Mouse (Mus musculus) lung, postnatal 14 days (tissue): ENCODE measurements around the gene Tfap2e.

ENCODE experiments used
- DNase-seq: peaks from one replicate; pipeline ENCODE4 v3.0.0; 2021

The Tfap2e gene

DNA sequence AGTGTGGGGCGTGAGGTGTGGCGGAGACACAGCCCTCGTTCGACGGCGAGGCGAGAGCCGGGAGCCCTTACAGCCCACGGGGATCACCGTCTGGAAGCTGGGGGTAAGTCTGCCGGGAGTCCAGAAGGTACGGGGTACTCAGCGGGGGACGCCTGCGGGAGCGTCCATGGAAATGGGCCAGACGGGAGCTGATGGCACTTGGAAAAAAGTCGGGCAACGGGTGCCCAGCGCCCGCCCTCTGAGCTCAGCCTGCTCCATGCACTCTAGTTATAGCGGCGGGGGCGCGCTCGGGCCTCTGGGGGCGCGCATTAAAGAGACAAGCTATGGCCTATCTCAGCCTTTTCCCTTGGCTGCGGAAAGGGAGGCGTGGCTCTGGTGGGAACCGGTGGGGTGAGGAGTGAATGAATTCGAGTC is at the start of gene Tfap2e:
Tfap2e (minus strand) TSS at position 240 of the 414 bp plus-strand sequence.
- peak; percentile 32 for DNase-seq

DNA sequence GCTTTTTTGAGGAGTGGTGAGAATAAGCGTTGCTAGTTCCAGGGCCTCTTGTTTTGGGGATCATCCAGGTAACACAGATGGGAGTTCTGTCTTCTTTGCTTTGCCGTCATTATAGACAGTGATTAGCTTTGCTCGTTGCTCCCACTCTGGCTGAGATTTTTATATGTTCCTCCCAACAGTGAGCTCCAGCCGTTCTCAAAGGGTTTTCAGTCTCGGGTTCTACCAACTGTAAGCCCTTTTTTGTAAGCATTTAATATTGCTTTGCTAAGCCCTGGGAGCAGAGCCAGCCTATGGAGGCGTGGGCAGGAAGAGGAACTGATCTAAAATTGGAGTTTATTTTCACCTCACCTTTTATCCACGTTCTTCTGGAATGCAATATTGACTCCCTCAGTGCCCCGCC is 47.0 kb upstream of the Tfap2e start:
- DNase-seq = no peak

DNA sequence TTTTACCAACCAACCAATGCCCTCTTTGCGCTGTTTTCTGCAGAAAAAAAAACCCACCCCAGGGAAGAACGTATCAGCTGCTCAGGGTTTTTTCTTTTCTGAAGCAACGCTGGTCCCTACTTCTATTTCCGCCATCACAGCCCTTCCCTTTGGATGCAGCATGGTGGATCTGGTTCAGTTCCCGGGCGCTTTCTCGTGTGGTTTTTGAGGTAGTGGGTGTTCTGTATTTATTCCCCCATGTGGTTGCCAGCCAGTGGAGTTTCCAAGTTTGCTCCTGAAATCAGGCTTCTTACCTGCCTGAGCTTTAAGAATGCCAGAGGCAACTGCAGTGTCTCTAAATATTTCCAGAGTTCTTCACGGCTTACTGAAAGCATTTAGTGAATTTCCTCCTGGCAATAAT is 46.5 kb upstream of the Tfap2e start:
- DNase-seq = no peak

DNA sequence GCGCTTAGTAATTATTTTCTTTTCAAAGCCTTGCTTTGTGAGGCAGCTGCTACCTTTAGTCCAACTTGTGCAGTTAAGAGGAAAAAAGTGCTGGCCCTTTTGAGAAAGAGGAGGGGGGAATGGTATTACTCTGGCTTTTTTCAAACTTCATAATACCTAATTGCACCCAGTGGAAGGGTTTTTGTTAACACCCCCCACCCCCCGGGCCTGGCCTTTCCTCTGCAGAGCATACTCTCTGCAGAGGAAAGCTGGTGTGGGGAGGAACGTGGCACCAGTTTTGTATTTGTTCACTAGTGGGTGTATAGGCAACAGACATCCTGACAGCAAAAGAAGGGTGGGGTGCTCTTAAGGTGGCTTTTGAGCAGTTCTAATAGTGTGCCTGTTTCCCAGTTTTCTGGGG is 45.8 kb upstream of the Tfap2e start:
- no peak for DNase-seq

DNA sequence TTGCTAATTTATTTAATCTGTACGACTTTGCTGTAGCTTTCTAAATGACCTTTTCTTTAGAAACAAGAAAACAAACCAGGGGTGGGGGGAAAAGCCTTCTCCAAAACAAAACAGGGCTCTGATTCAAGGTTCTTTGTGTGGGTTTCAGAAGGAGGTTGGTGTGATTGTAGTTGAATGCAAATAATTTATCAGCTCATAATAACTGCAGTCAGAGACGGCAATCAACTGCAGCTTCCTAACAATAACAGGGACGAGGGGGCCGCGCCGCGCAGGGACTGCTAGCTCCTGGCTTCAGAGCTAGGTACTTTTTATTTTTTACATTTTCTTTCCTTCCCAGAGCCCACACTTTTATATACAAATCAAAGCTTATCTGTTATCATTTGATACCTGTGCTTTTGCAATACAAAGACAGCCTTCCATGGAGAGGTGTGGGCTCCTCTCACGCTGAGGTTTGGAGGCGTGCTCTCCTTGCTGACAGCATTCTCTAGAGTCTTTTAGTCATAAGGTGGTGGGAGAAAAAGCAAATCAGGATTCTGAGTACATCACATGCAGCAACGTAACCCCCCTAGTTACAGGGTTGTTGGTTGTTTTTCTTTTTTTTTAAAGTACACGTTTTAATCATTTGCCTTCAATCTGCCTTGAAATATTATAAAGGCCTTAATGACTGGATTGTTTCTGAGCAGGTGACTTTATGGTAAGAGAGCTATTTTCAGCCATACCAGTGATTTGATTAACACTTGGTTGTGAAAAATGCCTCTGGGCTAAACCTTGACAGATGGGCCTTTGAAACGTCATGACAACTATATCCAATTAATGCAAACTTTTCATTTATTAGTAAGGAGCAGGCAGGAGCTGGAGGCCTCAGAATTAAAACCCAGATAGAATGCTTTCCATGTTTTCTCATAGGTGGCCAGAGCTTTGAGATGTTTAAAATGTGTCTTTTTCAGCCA is 44.1 kb upstream of the Tfap2e start:
- no peak for DNase-seq

DNA sequence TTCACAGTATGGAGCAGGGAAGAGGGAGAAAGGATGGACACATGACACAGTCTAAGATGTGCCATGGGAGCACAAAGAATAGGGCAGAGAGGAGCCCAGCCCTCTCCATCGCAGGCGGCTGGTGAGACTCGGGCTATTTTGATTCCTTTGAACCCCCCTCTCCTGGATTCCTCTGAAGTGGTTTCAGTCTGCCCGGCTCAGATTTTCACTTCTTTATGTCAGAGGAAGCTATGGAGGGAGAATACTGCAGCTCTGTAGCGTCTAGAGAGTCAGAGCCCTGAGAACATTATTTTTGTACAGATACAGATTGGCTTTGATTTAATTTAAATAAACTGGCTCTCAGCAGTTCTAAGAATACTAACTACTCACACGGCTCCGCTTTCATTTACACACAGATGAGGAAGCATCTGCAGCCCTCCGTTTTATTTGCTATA is 43.1 kb upstream of the Tfap2e start:
- no peak for DNase-seq

DNA sequence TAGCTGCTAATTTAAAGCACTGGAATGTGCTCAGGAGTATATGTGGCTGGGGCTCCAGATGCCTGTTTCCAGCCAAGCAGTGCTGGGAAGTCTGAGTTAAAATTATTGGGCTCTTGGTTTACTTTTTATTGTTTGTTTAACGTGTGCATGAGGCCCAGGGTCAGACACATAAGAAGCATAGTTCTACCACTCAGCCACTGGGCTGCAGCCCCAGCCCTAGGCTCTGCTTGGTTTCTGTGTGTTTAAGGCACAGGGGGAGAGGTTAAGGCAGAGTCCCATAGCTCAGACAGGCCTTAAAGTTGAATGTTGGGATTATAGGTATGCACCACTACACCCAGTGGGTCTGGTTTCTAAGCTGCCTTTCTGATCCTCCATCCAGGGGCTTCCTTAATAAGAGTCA is 39.1 kb upstream of the Tfap2e start:
- DNase-seq = no peak

DNA sequence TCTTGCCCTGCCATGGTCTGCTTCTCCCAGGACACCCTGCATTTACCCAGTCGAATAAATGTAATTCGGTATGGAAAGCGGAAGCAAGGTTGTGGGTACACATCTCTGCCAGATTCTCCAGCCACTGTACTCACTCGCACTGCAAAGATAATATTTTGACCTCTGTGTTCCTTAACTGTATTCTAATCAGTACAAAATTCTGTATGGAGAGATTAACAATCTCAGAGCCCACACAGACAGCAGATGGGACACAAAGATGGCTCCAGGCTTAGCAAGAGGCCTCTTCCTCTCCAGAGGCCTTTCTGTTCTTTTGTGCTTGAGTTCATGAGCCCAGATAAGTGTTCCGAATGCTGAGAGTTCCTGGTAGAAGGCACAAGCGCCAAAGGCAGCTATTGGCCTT is 37.8 kb upstream of the Tfap2e start:
- DNase-seq = no peak

DNA sequence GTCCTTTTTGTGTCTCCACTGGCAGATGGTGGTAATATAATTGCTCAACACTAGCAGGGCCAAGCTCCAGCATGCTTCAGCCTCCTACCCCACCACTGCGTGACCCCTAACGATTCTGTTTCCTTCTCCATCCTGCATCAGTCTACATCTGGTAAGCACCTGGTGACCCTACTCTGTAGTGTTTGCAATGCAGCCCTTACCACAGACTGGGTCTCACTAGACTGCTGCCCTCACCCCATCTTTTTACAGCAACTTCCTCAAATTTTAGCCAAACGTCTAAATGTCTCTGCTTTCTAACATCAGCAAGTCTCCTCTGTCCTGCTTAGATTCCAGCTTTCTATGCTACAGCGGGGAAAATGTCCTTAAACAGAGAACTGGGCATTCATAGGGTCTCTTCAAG is 34.8 kb upstream of the Tfap2e start:
- no peak for DNase-seq

DNA sequence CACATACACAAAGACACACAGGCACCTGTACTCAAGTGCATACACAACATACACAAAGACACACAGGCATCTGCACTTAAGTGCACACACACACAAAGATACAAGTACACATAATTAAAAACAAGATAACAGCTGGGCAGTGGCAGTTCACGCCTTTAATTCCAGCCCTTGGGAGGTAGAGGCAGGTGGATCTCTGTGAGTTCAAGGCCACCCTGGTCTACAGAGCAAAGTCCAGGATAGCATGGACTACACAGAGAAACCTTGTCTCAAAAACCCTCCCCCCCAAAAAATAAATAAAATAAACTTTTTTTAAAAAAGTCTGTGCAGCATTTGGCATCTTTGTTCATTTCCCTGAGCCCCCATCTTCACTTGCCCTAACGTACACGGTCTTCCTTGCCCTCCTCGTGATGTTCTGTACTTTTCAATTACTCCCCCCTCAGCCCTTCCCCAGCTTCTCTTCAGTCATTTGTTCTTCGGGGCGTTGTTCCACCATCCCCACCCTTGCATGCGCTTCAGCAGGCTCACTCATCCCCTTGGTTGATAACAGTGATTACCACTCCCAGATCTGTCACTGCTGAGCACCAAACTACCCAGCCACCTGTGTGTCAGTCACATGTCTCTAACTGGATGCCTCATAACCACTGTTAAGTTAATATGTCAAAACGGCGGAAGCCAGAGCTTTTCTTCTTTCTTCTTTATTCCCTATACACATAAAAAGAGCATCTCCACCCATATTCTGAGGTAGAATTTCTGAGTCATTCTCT is 33.9 kb upstream of the Tfap2e start:
- no peak for DNase-seq

DNA sequence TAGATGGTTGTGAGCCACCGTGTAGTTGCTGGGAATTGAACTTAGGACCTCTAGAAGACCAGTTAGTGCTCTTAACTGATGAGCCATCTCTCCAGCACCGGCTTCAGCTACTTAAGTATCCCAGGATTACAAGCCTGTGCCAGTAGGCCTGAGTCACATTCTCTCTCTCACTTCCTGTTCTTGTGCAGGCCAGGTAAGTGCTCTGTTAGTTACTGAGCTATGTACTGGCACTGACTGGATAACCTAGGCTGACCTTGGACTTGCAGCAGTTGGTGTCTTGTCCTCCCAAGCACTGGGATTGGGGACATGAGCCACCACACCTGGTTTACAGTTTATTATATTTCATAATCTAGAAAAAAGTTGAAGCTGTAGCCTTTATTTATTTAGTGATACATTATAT is 27.4 kb upstream of the Tfap2e start:
- no peak for DNase-seq

DNA sequence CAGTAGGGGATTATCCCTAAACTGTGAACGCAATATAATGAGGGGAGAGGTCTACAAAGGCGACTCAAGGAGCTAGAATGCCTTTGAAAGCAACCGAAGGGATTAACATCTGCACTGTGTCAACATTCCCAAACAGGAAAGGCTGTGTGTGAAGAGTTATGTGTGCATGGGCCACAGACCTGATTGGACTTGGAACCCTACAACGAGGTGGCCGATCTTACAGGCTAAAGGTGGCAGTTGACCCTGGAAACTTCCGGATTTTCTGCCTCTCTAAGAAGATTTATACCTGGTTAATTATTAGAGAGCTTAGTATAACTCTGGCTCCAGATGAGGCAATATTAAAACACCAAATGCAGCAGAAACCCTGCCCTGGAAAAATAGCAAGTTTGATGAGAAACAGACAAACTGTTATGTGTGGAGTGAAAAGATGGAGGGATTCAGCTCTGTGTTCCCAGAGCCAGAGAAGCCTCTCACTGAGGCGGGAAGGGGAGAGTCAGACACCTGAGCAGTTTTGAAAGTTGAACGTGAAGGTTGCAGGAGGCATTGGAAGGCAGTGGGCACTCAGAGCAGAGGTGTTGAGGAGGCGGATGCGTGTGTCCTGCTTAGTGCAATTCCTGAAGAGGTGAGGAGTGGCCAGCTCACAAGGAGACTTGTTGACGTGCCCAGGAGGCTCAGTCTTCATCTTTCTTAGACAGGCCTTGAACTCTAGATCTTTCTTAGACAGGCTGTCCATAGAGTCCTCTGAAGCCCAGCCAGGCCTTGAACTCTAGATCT is 26.7 kb upstream of the Tfap2e start:
- no peak for DNase-seq

DNA sequence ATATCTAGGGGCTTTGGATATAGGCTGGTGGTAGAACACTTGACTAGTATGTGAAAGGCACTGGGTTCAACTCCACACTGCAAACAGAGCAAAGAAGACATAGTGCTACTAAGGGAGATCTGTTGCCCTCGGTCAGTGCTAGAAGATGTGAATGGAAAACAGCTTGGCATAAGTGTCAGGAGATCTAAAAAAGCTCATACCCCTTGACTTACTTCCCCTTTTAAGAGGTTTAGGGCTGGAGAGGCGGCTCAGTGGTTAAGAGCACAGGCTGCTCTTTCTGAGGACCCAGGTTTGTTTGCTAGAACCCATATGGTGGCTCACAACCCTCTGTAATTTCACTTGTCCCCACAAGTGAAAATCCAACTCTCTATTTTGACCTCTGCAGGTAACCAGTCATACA is 23.4 kb upstream of the Tfap2e start:
- no peak for DNase-seq

DNA sequence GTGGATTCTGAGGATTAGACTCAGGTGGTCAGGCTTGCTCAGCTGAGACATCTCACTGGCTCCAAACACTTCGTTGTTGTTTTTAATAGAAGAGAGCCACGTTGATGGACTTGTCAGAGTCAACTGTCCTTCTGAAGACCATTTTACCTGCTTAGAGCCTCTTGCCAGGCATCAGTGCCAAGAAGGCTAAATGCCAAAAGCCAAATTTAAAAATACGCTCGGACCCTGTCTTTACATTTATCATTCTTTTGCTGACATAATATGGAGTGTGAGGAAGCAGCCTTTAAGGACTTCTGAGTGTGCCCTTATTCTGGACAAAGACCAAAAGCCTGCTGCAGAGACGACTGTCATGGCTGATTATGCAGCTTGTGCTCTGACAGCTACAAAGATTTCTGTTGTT is 22.3 kb upstream of the Tfap2e start:
- no peak for DNase-seq

DNA sequence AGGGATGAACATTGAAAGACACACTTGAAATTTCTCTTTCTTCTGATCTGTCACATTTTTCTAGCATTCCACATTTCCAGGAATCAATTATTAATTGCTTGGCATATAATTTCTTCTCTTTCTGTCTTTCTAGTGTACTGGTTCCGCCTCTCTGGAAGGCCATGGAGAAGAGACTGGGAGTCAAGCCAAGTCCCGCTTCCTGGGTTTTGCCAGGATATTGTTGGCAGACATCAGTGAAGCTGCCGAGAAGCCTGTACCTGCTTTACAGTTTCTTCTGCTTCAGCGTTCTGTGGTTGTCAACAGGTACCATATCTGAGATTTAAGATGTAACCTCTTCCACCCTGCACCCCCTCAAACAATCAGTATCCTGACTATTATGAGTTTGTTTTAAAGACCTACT is 20.7 kb upstream of the Tfap2e start:
- peak; percentile 56 for DNase-seq

DNA sequence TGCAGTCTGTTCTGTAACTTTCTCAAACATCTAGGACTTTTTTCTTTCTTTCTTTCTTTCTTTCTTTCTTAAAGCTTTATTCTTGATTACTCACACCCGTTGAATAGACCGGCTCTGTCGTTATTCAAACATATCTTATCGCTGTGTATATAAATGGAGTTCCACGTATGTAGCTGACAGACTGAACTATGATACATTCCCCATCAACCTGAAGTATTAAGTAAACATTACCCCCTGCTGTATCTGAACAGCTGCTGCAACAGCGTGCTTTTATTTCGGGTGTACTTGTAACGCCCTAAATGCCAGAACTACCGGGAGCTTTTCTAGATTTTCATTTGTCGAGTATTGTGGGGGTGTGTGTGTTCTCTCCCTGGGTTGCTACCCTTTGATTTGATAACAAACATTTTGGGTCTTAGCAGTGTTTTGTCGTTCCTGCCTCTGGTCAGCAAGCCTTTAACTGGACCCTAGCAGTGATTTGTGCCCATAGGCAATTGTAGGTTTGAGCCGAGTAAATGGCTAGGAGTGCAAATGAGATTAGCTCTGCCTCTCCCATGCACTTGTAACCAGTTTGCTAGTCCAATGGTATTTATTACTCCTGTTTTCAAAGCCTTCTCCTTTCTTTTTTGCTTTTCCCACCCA is 18.8 kb upstream of the Tfap2e start:
- DNase-seq = no peak

DNA sequence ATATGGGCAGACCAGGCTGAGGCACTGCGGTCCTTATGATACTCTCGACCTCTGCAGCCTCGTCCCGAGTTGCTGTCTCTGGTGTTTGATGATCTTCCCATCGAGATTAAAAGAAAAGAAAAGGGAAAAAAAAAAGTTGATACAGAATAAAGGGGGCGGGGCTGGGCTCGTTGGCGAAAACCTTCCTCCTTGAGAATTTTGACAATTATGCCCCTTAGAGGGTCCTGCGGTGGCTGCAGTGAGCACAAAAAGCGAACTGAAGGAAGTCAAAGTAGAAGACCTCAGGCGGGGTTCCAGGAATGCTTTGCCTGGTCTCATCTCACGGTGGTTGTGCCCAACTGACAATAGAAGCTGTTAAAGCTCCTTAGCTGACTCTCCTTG is 18.2 kb upstream of the Tfap2e start:
- no peak for DNase-seq

DNA sequence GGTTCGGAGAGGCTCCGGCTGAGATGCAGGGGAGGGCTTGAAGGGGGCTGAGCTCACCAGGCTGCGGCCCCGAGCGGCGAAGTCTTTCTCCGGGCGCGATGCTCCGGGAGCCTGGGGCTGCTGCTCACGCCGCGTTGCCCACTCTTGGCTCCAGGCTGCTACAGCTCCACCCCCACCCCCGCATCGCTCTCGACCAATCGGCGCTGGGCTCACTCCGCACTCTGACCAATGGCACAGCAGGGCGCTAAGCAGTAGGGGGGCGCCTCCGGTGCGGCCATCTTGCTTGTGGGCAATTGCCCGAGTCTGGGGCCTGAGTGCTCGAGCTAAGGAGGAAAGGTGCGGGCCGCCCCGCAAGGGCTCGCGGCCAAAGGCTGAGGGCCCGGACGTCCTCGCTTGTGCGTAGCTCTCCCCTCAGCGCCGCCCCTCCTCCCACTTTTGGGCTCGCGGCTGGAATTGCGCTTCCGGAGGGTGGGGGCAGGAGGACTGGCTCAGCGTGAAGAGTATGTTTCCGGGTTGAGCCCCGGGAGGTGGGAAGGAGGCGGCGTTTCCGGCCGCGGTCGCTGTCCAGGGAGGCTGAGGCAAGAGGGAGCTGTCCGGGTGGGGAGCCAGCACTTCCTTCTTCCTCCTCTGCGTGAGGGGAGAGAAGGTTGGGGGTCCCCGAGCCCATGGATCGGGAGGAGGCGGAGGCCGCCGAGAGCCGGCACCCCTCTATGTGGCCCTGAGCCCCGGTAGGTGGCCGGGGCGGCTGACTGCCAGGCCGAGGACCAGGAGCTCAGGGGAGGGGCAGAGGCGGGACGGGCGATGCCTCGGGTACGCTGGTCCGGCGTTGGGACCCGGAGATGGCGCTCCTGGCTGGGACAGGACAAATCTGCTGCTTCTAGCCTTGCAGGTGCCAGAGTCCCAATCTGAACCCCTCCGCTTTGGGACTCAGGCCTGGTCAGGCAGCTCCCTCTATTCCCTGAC is 17.5 kb upstream of the Tfap2e start, which contains the start of the genes Ncdn and AU040320:
Ncdn (minus strand) TSS at position 171 of the 963 bp plus-strand sequence.
AU040320 (plus strand) TSS at position 277 of the 963 bp plus-strand sequence.
- DNase-seq = peak; percentile 96

DNA sequence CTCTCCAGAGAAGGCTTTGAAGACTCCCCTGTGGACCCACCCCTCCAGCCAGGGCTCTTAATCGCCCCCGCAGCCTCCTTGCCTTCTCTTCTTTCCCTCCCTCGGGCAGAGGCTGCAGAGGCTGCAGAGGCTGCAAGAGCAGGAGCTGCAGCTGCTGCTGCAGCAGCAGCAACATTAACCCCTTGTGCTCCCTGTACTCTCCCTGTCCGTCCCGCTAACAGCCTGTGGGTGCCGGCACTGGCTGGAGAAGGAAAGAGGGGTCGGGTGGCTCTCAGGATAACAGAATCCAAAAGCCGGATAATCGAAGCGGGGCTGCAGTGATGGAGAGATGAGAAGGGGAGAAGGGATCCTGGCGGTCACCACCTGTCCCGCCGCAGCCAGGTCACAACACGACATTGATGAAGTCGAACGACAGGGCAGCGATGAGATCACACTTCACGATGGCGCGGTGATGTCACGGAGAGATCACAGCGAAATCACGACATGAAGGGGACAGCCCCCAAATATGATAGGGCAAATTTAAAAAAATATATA is 16.6 kb upstream of the Tfap2e start:
- peak; percentile 20 for DNase-seq

DNA sequence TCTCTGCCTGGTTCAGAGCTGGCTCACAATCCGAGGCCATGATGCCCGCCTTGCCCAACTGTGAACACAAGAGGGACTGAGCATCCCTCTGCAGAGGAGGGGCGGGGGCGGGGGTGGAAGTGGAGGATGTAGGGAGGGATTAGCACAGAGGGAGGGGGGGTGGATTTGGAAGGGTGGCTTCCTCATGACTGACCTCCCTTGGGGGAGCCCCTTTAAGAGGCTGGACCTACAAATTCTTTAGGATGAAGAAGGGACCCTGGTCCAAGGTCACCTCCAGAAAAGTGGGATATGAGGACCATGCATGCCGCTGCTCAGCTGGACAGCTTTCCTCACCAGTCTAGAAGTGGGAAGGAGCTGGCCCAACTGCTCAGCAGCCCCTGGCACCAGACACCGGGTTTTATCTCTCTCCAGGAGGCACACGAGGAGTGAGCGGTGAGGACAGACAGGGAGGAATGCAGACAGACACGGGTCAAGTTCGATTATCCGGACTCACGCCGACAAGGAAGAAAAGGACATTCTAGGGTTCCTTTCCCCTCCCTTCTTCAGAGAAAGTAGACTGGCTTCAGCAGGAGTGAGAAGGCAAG is 16.1 kb upstream of the Tfap2e start:
- DNase-seq = no peak

DNA sequence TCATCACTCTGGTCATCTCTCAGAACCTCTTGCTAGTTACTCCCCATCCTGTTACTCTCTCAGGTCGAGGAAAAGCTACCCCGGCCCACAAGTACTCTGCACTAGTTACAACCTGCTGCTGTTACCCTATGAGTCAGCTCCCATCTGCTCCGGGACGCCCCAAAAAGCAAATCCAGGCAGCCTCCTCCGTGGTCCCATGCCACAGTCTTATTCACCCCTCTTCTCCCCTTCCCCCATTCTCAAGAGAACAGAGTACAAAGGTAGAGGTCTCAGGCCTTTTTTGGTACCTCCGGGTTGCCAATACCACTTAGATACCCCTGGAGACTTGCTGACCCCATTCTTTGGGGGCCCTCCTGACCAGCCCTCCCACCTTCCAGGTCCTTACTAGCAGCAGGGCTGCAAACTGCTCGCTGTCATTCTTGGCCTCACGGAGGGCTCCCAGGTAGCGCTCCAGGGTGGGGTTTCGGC is 15.6 kb upstream of the Tfap2e start:
- no peak for DNase-seq
